Mouse (Mus musculus) spleen, postnatal 14 days (tissue): ENCODE results near the gene Eif4enif1.
A peak's percentile ranks its signal among the peaks of the same experiment; 100 is the strongest.
"Not testable (repeated sequence)": the region's sequence is repeated elsewhere in the genome, so short reads cannot be mapped to it uniquely, and the experiment has no call there.

Experiments
- DNase-seq, 2 experiments: peaks; one replicate each; pipeline ENCODE4 v3.0.0; 2021 to 2022; ENCODE audit warnings: low spot score in 2 of 2

Gene Eif4enif1

GRCm38 (mm10) chr11:3181250-3181649 is 20.9 kb upstream of the Eif4enif1 start:
- peak; percentile 73 to 77 for DNase-seq

GRCm38 (mm10) chr11:3181971-3182370 is 20.2 kb upstream of the Eif4enif1 start:
- not testable (repeated sequence) for DNase-seq

- DNase-seq, result peak in 1 of 2 experiments; percentile 24
Observed at GRCm38 (mm10) chr11:3182707-3183106, 19.5 kb upstream of the Eif4enif1 start.

GRCm38 (mm10) chr11:3193363-3193762 is 8.8 kb upstream of the Eif4enif1 start, which contains the start of gene Sfi1:
Gene Sfi1 (minus strand): TSS chr11:3193463.
- DNase-seq, result no peak

- not testable (repeated sequence) for DNase-seq
Observed at GRCm38 (mm10) chr11:3200636-3201035, 1.6 kb upstream of the Eif4enif1 start.

GRCm38 (mm10) chr11:3201326-3202230 is 614 bp upstream of the Eif4enif1 start:
- DNase-seq, result no peak

- DNase-seq, result peak; percentile 34 to 55
Observed at GRCm38 (mm10) chr11:3202781-3203441, 719 bp downstream of the Eif4enif1 start.

GRCm38 (mm10) chr11:3203771-3204170 is 1.6 kb downstream of the Eif4enif1 start:
- no peak for DNase-seq

- DNase-seq, result no peak
Observed at GRCm38 (mm10) chr11:3205207-3205606, 3.0 kb downstream of the Eif4enif1 start.

GRCm38 (mm10) chr11:3206783-3207182 is 4.6 kb downstream of the Eif4enif1 start:
- no peak for DNase-seq

- DNase-seq, result no peak
Observed at GRCm38 (mm10) chr11:3212526-3212925, 10.3 kb downstream of the Eif4enif1 start.

GRCm38 (mm10) chr11:3223105-3223504 is 20.9 kb downstream of the Eif4enif1 start:
- no peak for DNase-seq

GRCm38 (mm10) chr11:3227113-3227512 is 24.9 kb downstream of the Eif4enif1 start:
- no peak for DNase-seq

- no peak for DNase-seq
Observed at GRCm38 (mm10) chr11:3232248-3232647, 30.1 kb downstream of the Eif4enif1 start.

GRCm38 (mm10) chr11:3233704-3234103 is 31.5 kb downstream of the Eif4enif1 start:
- no peak for DNase-seq

- DNase-seq, result no peak
Observed at GRCm38 (mm10) chr11:3235277-3235676, 33.1 kb downstream of the Eif4enif1 start.

- DNase-seq, result no peak
Observed at GRCm38 (mm10) chr11:3242395-3242794, 40.2 kb downstream of the Eif4enif1 start.

- DNase-seq, result no peak
Observed at GRCm38 (mm10) chr11:3243771-3244170, 41.6 kb downstream of the Eif4enif1 start.

GRCm38 (mm10) chr11:3247387-3247786 is 45.2 kb downstream of the Eif4enif1 start:
- no peak for DNase-seq

- no peak for DNase-seq
Observed at GRCm38 (mm10) chr11:3259537-3259936, 57.3 kb downstream of the Eif4enif1 start.

- no peak for DNase-seq
Observed at GRCm38 (mm10) chr11:3265291-3266078, 63.3 kb downstream of the Eif4enif1 start.
